Mouse (Mus musculus) c-Kit-positive CD71-positive TER-119-positive erythroid progenitor cells, embryonic 14.5 days (primary cell): ENCODE results near the gene Erf.

Source experiments
- DNase-seq: peaks from one replicate; pipeline ENCODE4 v3.0.0-alpha.2; 2013; ENCODE audit warnings: low spot score

The Erf gene

DNA sequence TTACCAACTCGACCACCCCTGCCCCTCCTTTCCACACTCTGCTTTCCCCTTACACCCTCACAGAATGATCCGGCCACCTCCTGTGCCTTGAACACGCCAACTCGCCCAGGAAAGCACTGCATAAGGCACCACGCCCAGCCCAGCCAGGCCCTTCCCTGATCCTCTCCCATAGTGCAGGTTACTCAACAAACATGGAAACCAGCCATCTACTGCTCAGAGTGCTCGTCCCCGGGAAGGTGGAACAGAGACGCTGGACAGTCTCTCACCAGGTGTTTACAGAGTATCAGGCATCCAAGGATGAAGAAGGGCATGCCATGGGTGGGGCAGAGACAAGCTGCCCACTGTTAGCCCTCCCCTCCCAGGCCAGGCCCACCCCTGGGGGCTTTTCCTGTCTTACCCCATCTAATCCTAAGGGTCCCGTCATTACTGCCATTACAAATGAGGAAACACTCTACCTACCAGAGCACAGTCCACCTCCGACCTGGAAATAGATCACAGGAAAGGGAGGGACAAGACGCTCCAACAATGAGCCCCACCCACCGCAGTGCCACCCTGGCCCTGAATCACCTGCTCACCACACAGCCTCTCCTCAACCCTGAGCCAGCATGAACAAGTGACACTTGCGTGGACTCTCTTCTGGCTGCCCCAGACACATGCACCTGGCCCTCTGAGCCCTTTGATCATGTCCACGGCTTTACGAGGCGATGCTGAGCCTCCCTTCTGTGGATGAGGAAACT, 44.3 kb downstream of the Erf start:
- no peak for DNase-seq

DNA sequence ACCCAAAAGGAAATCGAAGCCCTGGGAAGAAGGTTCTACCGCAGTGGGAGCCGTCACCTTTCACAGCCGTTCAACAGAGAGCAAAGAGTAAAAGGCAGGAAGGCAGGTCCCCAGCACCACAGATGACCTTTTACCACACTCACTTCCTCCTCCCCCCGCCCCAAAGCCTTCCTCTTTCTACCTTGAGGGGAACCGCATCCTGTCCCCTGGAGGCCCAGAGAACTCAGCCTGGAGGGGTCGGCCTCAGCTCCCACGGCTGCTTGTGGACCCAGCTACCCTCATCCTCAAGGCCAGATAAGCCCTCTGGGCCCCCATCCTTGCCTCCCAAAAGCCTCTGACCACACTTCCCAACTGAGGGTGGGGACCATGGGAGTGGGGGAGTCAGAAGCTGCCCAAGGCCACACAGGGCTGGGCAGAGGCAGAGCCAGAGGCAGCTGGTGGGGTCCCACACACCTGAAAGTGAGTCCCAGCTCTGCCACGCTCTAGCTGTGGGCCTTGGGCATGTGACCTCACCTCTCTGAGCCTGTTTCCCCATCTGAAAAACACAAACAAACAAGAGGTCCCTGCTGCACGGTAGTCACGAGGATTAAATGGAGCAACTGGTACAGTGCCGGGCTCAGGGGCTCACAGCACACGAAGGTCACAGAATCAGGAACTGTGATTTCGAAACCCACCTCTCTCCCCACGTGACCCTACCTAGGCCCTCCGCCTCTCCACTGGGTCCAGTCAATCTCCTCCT, 45.0 kb downstream of the Erf start:
- no peak for DNase-seq

DNA sequence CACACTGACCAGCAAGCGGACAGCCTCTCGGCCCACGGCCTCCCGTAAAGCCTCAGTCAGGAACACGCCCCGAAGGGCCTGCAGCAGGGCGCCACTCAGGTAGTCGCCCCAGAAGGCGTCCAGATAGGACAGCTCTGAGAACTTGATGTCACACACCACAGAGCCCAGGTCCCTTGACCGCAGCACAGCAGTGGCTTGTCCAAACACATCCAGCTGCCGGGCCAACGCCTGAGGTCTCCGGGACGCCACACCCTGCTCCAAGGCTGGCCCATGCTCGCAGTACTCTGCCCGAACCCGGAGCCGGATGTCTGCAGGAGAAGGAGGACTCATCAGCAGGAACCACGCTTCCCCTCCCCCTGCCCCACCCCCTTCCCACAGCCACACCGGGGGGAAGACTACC, 46.9 kb downstream of the Erf start:
- no peak for DNase-seq

DNA sequence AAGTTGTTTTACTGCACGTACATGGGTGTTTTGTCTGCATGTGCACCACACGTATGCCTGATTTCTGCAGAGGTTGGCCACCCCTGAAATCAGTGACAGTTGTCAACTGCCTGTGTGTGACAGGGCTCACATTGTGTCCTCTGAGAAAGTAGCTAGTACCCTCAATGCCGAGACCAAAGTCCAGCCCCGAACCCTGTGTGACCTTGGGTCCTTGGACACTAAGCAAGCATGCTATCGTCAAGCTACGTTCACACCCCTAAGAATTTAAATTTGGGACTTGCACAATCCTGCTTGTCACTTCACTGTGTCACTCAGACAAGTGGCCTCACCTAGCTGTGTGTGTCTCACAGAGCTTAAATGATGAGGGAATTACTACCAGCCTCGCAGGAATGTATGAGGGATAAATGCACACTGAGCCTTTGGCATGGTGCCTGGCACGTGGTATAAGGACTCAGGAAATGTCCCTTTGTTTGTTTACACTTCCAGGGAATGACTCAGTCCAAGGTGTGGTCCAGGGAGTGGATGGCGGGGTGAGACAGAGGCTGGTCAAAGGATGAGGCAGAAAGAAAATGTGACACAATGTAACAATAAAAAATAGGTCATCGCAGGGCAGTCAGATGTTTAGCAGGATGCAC, 53.1 kb downstream of the Erf start:
- DNase-seq, result no peak

DNA sequence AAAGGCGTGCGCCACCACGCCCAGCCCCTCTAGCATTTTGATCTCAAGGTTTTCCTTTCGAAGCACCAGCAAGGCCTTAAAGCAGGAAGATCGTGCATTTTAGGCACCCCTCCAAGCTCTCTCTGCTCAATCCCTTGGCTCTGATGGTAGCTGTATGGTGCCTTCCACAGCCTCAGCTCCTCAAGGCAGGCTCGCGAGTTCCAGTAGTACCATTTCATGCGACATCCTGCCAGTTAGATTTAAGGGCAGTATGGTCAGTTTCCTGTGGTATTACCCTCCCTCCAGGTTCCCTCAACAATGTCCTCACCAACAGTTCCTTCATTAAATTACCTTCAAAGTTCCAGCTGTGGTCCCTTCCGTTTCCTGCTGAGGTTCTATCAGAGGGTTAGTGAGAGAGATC, 54.5 kb downstream of the Erf start:
- no peak for DNase-seq

DNA sequence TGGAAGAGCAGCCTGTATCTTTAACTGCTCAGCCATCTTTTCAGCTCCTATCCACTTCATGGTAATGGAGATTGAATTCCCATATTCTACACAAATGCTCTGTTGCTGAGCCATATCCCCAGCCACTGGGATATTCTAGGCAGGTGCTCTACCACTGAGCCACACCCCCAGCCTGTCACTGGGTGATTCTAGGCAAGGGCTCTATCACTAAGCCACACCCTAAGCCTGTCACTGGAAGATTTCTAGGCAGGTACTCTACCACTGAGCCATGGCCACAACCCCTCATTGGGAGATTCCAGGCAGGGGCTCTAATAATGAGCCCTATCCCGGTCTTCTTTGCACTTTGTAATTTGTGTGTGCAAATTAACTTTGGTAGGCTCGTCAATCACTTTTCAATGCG, 55.4 kb downstream of the Erf start:
- peak; percentile 67 for DNase-seq
